Mouse (Mus musculus) megakaryocyte, adult 5-6 weeks (primary cell): ENCODE data around the gene Thra. TPM values are rescaled to one million over a fixed set of nuclear protein-coding genes. Genes with fewer than 3 reads are reported as not detected.
A peak's percentile ranks its signal among the peaks of the same experiment; 100 is the strongest.

Source experiments
- ATAC-seq: 2 replicates; pipeline ENCODE4 v1.8.0; 2016; ENCODE audit warnings: mild to moderate bottlenecking, inconsistent platforms; ENCODE audit not compliant: poor library complexity, severe bottlenecking
- total RNA-seq, 2 experiments: library from RNA; stranded (forward) in 1 of 2; stranded (reverse) in 1 of 2; fragments of 153-499, 151-499 nt in 1 of 2; fragments of 221-1000, 200-1000 nt in 1 of 2; gene quantifications; 2 replicates each; pipeline versions ENCODE4 v1.2.3 to v1.2.4; 2015 to 2017

The Thra gene
- total RNA-seq, 2 experiments from 2014 or later, result 9.0 to 11.6 TPM

DNA sequence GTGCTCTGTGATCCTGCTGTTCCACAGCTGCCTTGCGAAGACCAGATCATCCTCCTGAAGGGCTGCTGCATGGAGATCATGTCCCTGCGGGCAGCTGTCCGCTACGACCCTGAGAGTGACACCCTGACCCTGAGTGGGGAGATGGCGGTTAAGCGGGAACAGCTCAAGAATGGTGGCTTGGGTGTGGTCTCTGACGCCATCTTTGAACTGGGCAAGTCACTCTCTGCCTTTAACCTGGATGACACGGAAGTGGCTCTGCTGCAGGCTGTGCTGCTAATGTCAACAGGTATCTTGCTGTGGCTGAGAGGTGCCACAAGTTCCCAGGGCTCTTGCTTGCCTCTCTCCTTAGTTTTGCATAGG is 23.0 kb downstream of the Thra start:
- no peak for ATAC-seq

DNA sequence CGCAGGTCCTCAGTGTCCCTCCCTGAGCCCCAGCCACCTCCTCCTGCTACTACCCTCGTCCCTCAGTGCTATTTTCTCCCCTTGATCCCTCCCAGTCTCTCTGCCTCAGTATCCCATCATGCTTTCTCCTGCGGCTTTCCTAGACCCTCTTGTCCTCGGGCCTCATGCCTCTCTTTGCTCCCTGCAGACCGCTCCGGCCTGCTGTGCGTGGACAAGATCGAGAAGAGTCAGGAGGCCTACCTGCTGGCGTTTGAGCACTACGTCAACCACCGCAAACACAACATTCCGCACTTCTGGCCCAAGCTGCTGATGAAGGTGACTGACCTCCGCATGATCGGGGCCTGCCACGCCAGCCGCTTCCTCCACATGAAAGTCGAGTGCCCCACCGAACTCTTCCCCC is 23.7 kb downstream of the Thra start:
- no peak for ATAC-seq

DNA sequence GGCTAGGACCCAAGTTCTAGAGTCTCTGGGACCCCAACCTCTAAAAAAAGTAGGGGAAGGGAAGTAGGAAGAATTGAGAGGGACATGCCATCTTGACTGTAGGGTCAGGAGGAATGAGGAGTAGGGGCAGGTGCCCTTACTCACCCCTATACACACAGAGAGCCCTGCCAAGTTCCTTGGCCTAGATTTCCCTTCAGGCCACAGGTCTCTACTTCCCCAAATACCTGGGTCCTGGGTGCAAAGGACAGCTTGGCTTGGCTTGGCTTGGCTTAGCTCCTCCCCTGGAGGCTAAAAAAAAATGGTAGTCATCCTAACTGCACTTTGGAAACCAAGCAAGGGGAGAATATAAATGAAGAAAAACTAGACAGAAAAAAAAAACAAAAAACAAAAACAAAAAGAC is 24.3 kb downstream of the Thra start:
- no peak for ATAC-seq

DNA sequence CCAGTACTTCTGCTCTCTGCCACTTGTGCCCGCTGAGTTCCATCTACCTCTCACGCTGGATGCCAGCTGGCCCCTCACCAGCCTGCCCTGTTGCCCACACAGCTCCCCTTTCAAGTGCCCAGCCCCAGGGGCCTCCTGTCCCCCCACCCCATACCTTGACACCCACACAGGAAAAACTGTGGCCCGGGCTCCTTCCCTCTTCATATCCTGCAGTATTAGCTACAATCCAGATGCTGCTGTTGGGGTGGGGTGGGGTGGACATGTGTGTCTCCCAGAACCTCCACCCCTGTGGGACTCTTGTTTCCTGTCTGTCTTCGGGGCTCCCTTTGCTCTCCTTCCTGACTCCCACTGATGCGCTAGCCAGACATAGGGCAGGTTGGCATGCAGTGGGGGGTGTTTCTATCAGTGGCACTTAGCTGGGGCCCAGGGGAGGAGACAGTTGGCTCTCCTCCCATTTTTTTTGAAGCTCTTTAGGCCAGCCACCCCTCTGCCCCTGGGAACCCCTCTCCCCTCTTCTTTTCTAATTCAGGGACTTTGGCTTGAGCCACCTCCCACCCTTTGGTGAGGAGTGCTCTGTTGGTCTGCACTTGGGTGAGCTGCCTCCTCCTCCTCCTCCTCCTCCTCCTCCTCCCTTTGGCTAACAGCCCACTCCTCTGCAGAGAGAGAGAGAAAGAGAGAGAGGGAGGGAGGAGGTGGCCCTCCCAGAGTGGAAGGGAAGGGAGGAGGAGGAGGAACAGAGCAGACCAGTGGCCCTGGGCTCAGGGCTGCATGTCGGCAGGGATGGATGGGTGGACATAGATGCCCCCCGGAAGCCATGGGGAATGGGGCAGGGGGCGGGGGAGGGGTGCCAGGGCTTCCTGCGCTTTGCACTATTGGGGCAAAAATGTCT is 25.2 kb downstream of the Thra start:
- ATAC-seq, result no peak

DNA sequence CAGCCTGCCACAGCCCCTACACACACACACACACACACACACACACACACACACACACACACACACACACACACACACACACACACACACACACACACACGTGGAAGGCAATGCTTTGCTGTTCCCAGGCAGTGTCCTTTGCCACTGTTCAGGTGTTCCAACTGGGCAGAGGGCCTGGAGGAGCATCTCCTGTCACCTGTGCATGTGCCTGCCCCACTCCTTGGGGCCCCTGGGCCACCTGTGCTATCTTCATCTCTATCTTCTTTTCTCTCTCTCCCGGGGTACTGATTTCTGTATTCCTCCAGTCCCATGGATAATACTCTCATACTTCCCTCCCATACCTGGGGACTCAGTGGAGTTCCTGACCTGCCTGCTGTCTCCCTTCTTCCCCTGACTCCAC is 25.9 kb downstream of the Thra start:
- no peak for ATAC-seq

DNA sequence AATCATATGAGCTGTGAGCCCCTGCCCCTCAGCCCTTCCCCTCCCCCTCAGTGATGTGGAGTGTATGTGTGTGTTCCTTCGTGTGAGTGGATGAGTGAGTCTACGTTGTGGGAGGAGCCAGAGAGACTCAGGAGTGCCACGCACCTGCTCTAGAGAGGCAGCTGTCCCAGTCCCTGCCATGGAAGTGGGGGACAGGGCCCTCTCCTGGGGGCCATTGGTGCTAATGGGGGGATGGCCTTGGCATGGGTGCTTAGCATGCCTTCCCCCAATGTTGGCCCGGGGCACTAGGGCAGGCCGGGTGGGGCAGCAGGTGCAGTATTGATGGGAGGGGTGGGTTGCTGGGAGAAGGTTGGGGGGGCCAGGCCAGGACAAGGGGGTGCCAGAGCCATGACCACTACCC is 26.4 kb downstream of the Thra start:
- ATAC-seq, result no peak

DNA sequence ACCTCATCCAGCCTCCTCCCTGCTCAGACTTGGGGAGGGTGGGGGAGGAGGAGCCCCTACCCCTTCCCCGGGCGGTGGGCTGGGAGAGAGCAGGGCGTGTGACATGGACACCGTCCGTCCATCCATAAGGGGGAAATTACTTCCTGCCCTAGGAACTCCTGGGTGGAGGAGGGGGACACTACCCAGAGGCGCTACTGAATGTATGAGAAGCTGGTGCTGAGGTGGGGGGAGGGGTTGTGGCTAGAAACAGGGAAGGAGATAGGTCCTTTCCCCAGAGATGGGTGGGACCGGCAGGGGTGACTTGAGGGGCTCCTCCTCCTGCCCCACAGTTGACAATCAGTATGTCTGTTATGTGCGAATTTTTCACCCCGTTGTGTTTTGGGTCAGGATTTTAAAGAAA is 26.8 kb downstream of the Thra start:
- ATAC-seq, result no peak

DNA sequence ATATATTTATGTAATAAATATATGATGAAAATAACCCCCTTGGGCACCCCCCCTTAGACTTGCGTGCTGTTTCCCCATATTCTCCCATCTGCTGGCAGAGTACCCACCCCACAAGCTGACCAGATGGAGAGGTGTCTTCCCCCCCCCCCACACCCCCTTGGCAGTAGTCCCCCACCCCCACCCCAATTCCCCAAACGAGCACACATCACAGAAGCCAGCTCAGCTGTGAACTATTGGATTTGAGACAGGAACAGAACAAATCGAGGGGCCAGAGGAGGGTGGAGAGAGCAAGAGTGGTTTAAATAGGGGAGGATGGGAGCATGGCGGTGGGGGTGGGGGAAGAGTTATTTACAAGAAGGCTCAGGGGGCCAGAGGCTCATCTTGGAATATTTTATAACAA is 27.3 kb downstream of the Thra start:
- ATAC-seq, result no peak

DNA sequence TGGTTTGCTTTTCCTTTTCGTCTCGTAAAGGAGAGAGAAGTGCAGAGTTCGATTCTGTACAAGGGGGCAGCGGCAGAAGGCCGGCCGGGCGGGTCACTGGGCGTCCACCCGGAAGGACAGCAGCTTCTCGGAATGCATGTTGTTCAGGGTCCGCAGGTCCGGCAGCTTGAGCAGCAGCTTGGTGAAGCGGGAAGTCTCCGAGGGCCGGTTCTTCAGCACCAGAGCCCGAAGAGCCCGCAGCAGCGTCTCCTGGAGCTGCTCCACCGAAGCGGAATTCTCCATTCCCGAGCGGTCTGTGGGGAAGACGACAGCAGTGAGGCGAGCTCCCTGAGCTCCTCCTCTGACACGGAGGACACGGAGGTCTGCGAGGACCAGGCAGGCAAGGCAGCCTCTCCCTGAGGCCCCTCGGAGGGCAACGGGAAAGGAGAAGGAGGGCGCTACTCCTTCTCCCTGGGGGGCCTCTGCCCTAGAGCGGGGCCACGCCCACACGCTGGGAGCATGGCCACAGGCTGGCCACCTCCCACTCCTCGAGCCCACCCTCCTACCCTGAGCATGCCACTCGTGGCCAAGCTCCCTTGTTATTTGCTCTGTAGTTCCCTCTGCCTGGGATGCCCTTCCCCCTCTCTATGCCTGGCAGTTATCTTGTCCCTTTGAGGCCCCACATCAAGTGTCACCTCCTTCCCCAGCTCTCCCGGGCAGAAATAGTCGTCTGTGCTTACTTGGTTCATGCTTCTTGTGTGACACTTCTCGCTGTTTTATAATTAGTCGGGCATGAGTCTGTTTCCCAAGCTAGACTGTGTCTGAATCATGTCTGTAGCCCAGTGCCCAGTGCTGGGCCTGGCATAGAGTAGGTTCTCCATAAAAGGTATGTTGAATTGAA is 27.9 kb downstream of the Thra start:
- no peak for ATAC-seq

DNA sequence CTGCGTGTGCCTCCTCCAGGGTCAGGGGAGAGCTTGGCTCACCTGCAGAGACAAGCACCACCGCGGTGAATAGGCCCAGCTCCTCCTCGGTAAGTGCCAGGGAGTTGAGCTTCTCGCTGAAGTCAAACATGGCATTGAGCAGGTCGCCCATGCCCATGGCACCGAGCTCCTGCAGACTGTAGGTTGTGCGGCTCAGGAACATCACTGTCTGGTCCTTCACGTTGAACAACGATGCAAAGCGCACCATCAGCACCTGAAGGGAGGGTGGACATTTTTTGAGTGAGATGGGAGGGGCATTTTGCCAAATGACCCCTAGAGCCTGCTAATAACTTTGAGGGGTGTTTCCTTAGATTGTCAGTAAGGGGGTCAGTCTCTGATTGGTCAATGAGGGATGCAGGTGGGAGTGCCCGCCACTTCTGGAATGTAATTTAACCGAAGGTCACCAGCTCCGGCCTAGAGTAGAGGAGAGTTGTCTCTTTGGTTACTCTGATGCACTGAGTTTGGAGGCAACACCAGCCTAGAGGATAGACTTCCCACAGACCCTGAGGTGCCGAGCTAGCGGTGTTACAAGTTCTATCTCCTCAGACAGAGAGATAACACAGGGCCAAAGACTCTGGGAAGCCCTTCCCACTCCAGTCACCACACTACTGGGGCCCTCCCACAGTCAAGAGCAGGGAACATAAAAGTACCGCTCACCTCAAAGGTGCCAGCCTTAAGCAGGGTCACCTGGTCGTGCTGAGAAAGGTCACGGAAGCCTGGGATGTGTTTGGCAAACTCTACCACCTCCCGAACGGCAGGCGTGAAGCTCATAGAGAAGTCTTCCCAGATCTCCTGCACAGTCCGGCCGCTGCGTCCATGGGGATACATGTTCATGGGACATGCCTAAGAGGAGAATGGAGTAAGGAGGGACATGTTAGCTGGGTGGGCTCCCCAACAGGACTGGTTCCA is 28.8 kb downstream of the Thra start:
- ATAC-seq, result no peak

DNA sequence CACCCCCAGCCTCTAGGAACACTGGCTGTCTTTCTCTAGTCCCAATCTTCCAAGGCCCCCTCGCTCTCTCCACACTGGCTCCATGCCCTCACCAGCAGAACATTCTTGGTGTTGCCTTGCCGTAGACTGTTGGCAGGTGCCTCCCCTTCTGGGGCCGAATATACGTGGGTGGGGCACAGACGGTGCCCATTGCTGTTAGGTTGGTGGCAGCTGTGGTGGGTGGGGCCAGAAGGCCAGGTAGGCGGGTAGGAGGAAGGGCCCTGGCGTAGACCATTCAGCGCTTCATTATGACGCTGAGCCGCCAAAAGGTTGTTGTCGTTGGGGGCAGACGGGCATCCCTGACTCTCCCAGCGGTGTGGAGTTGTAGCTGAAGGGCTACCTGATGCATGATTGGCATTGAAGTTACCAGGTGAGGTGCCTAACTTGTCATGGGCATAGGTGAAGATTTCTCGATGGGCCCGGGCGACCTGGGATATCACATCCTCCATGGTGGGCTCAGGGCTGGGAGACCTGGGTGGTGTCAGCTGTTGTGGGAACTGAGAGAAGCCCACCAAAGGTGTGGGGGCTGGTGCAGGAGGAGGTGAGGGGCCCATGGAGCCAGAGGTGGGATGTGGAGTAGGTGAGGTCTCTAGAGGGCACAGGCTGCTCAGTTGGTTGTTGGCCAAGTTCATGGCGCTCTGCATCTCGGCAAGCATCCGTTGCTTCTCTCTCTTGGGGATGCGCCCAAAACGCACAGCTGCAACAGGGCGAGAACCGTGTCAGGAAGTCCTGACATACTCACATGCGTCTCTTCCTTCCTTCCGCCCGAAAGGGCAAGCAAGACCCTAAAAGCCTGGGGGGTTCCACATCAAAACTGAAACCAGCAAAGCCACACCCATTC is 29.9 kb downstream of the Thra start:
- no peak for ATAC-seq

DNA sequence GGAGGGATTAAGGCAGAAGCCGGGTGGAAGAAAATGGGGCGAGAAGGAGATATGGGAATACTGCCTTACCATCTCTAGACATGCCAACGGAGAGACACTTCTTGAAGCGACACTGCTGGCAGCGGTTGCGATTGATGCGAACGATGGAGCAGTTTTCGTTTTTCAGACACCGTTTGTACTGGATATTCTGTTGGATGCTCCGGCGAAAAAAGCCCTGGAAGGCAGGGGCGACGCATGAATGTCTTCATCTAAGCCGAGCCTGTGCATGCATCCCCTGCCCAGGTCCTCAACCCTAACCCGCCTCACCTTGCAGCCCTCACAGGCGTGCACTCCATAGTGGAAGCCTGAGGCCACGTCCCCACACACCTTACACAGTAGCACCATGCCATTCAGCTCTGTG is 30.7 kb downstream of the Thra start:
- ATAC-seq, result no peak

DNA sequence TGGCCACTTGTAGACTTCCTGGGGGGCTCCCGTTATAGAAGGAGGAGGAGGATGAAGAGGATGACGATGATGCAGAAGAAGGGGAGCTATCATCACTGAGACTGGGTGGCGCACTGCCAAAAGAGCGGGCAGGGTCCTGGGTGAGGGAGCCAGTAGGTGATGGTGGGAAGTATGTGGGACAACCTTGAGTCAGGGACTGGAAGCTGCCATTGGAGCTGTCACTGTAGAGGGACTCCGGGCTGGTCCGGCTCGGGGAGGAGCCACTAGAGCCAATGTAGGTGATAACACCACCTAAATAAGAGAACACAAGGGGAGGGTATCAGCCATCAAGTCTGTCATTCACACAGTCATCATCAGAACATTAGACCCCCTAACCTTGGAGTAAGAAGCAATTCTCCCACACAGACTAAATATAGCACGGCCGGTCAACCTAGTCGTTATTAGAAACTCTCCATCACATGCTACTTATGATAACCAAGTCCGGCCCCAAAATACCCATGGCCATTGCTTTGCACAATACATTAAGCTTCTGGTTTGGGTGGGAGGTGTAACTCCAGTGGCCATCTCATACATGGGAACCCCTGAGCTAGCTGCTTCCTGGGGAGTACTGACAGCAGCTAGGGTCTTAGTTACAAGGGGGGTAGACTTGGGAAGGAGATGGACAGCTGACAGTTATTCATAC is 31.5 kb downstream of the Thra start:
- ATAC-seq, result no peak

DNA sequence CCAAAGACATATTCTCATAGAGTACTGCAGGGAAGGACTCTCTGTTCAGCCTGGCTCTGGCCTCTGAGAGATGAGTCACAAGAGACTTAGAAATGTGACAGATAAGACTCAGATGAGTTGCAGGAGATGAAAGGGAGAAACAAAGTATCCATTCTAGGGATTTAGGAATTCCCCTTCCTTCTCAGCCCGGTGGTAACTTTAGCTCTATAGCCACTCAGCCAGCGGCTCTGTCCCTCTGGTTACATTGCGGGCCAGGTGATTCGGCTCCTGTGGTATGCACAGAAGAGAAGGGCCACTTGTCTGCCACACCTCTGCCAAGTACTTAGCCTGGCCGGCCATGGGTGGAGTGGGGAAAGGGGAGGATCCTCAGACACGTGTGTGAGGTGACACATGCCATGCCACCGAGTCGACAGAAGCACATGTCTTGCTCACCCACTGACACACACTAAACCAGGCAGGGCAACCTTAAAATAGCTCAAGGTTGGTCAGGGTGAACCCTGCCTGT is 32.3 kb downstream of the Thra start:
- ATAC-seq, result no peak

DNA sequence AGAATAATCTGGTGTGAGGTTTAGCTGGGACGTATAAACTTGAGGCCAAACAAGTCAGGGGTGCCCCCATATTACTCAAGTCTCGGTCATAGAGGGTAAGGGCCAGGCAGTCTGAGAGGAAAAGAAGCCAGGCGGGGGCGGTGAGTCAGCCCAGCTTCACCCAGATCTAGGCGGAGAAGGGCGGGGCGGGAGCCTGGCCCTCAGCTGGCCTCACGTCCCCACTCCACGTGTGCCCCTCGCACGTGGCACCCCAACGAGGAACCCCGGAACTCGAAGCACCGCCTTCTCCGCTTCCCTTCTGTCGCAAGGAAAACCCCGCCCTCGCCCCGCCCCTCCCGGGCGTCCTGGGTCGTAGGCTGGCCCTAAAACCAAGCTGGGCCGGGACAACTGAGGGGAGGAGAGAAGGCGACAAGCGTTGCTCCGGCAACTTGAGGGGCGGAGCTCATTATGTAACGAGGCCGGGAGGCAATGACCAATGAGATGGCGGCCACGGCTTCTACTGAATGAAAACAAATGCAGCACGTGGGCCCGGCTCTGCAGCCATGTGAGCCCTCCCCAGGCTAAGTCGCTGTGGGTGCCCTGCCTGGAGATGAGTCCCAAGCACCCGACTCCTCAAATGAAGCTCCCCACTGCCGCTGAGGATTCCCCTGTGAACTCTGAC is 33.3 kb downstream of the Thra start:
- ATAC-seq, result peak; percentile 88

DNA sequence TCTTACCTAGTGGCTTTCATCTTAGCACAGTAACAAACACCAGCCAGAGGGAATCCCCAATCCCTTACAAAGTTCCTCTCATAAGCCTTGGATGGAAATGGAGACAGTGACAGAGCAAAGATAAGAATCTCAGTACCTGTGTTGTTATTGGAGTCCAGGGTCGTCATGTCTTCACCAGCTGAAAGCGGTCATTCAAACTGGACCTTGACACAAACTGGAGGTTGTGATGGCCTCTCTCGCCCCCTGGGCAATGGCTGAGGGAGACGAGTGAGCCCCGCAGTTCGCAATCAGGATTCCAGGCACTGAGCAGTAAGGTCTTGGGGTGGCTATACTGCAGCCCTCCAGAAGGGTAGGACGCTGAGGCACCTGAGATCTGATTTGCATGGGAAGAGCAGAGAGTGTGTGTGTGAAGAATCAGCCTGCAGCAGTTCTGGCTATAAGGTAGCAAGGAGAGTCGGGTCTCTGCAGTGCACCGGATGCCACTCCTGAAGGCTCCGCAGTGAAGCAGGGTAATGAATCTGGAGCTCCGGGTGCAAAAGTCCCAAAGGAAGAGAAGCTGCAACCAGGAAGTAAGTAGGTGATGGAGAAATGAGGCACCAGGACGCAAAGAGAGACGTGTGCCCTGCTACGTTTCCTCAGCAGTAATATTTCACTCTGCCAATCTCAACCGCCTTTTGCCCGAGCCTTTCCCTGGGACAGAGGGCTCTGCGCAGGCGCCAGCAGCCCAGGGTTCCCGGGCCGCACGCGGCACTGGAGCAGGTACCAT is 34.3 kb downstream of the Thra start, which contains the start of gene Nr1d1:
Gene Nr1d1 (minus strand): TSS at position 752 of the 766 bp plus-strand sequence.
- ATAC-seq, result no peak

DNA sequence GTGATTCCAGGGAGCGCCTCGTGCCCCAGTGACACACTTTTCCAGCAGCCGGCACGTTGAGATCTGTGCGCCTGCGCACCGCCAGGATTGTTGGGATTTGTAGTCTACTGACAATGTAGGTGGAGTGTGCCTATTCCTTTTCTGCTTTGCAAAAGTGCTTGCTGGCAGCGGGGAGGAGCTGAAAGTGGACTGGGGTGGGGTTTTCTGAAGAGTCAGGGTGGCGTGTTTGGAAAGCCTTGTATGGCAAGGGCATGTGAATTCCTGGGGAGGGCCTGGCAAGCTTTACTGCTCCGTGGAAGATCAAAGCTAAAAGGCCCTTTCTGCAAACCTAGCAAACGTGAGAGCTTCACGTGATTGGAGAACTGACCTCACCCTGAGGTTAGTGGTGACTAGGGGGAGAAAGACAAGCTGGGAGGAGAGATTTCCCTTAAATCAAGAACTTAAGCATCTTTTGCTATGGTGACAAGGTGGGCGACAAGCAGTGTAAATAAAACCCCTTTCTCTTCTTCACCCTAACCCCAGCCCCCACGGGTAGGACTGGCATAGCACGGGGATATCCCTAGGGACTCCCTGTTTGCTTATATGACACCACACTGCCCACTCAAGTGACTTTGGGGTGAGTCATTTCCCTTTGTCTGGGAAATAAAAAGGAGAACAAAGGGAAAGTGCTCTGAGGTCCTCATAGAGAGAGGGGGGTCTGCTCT is 35.1 kb downstream of the Thra start:
- peak; percentile 35 for ATAC-seq
